Mouse (Mus musculus): ENCODE results near the gene Gpr153. TPM values are rescaled to one million over a fixed set of nuclear protein-coding genes. Genes with fewer than 3 reads are reported as not detected.

Gpr153 gene
- polyA plus RNA-seq, 1 experiment from 2014 or later: 7.3 TPM

DNA sequence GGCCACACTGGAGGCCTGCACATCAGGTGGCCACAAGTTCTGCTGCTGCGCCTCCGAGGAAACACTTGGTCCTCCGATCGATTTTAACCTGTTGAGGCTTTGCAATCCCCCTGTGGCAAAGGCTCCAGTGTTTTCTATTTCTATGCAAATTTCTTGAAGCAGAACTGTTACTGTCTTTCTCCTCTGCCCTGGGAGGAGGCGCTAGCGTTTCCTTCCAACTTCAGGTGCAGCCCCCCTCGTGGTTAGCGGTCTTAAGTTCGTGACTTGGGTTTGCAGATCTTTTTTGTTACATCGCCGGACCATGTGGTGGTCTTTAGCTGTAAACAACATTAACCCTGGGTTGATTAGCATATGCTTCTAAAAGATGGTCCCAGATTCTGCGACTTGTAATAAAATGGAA is 59.6 kb downstream of the Gpr153 start:
- H3K9me3 ChIP-seq: no peaks in the 10 kb centered on the region
- peaks cover 52% of the 10 kb centered on the region for H3K36me3 ChIP-seq
- 94% methylated on average over 12 of the region's 12 CpGs for whole genome bisulfite sequencing

More for the DNA sequence above, 59.6 kb downstream of the Gpr153 start:
- H3K27me3 ChIP-seq (replicated peaks): peaks cover 22% of the 10 kb centered on the region
- no peak for ATAC-seq
- H3K4me2 ChIP-seq (replicated peaks): no peak overlapping the region
- 0 out of 2 replicates have a peak, but pooled peaks cover 4% of the 10 kb centered on the region for H3K4me1 ChIP-seq (replicated peaks)
- H3K9ac ChIP-seq: no peak overlapping the region
- no peak overlapping the region for H3K27ac ChIP-seq
- H3K4me3 ChIP-seq (replicated peaks): no peak overlapping the region

Other genes with a start within 250 kb of the Gpr153 start
- 15.6 and 19.0 TPM in 2 replicates for gene Zbtb48, start 246.6 kb upstream of the Gpr153 start, polyA plus RNA-seq (2015; fragmentation: Nextera tagmentation; extraction: Ambion mirVana)
- 0.19 and 0.44 TPM in 2 replicates for gene Tas1r1, start 235.7 kb upstream of the Gpr153 start, polyA plus RNA-seq (2015; fragmentation: Nextera tagmentation; extraction: Ambion mirVana)
- gene Nol9, start 234.9 kb upstream of the Gpr153 start, polyA plus RNA-seq (2015; fragmentation: Nextera tagmentation; extraction: Ambion mirVana): 31.3 and 31.7 TPM in 2 replicates
- gene Plekhg5, start 201.7 kb upstream of the Gpr153 start, polyA plus RNA-seq (2015; fragmentation: Nextera tagmentation; extraction: Ambion mirVana): 11.0 and 12.9 TPM in 2 replicates
- gene Tnfrsf25, start 158.3 kb upstream of the Gpr153 start, polyA plus RNA-seq (2015; fragmentation: Nextera tagmentation; extraction: Ambion mirVana): 1.4 and 1.5 TPM in 2 replicates
- gene Espn, start 121.9 kb upstream of the Gpr153 start, polyA plus RNA-seq (2015; fragmentation: Nextera tagmentation; extraction: Ambion mirVana): 29.2 and 30.8 TPM in 2 replicates
- 0.30 and 0.42 TPM in 2 replicates for gene Hes2, start 115.4 kb upstream of the Gpr153 start, polyA plus RNA-seq (2015; fragmentation: Nextera tagmentation; extraction: Ambion mirVana)
- gene Acot7, start 96.1 kb upstream of the Gpr153 start, polyA plus RNA-seq (2015; fragmentation: Nextera tagmentation; extraction: Ambion mirVana): 57.8 and 60.0 TPM in 2 replicates
- not detected in 2 replicates for gene Hes3, start 17.4 kb downstream of the Gpr153 start, polyA plus RNA-seq (2015; fragmentation: Nextera tagmentation; extraction: Ambion mirVana)
- gene Icmt, start 23.0 kb downstream of the Gpr153 start, polyA plus RNA-seq (2015; fragmentation: Nextera tagmentation; extraction: Ambion mirVana): 17.3 and 17.6 TPM in 2 replicates
- gene Rnf207, start 44.8 kb downstream of the Gpr153 start, polyA plus RNA-seq (2015; fragmentation: Nextera tagmentation; extraction: Ambion mirVana): 2.1 and 2.5 TPM in 2 replicates
- gene Rpl22, start 51.5 kb downstream of the Gpr153 start, polyA plus RNA-seq (2015; fragmentation: Nextera tagmentation; extraction: Ambion mirVana): 371 and 424 TPM in 2 replicates
- gene Chd5, start 64.4 kb downstream of the Gpr153 start, polyA plus RNA-seq (2015; fragmentation: Nextera tagmentation; extraction: Ambion mirVana): 1.9 and 2.8 TPM in 2 replicates
- 1.7 TPM in 2 replicates for gene Nphp4, start 202.5 kb downstream of the Gpr153 start, polyA plus RNA-seq (2015; fragmentation: Nextera tagmentation; extraction: Ambion mirVana)
- 3.6 and 3.8 TPM in 2 replicates for gene Kcnab2, start 203.6 kb downstream of the Gpr153 start, polyA plus RNA-seq (2015; fragmentation: Nextera tagmentation; extraction: Ambion mirVana)